Comparison of ENCODE assay signal across 8 mouse cellular contexts in genomic region chr2:167631181-167631590, GRCm38 (mm10). TPM values are rescaled to one million over a fixed set of nuclear protein-coding genes. Genes with fewer than 3 reads are reported as not detected.
DNase-seq lines count a peak whose midpoint lies in the region; ATAC-seq and TF ChIP-seq lines count a peak whose summit lies in the region.

No protein-coding gene starts in this region.

- TF ChIP-seq CTCF in CH12.LX (conservative IDR thresholded peaks at IDR 0.05 in 1 of 2, IDR thresholded peaks at IDR 0.05 in 1 of 2; ENCODE audit: low read depth in 2 of 2, low read length in 2 of 2) = no peak
- no peak for TF ChIP-seq CTCF in liver, postnatal 0 days (IDR thresholded peaks at IDR 0.05; ENCODE audit: low read depth)
- TF ChIP-seq CTCF in testis, adult 2 months (IDR thresholded peaks at IDR 0.05; ENCODE audit: control insufficient read depth, insufficient read depth, insufficient replicate concordance, low read depth, low read length) = no peak

- under 1% methylated on average over 31 of the region's 31 CpGs for WGBS in heart, embryonic 10.5 days
- WGBS in hindbrain, embryonic 13.5 days = under 1% methylated on average over 31 of the region's 31 CpGs
- under 1% methylated on average over 28 of the region's 31 CpGs for WGBS in liver, postnatal 0 days (ENCODE audit: insufficient replicate concordance)

- no peaks in the 10 kb centered on the region for H3K9me3 ChIP-seq in heart, embryonic 10.5 days
- peaks cover 3% of the 10 kb centered on the region for H3K9me3 ChIP-seq in CH12.LX (replicated peaks; ENCODE audit: low read length)
- H3K9me3 ChIP-seq in hindbrain, embryonic 13.5 days = no peaks in the 10 kb centered on the region
- no peaks in the 10 kb centered on the region for H3K9me3 ChIP-seq in liver, postnatal 0 days (ENCODE audit: low read length)

- TF ChIP-seq POLR2A in CH12.LX (IDR thresholded peaks at IDR 0.05; ENCODE audit: low read depth, low read length) = no peak
- no peak for TF ChIP-seq POLR2A in testis, adult 2 months (IDR thresholded peaks at IDR 0.05; ENCODE audit: control insufficient read depth, low read depth, low read length)

- TF ChIP-seq RAD21 in CH12.LX (IDR thresholded peaks at IDR 0.05; ENCODE audit: low read depth, low read length) = no peak

- H3K27ac ChIP-seq in heart, embryonic 10.5 days = peak overlapping the region; percentile 100
- H3K27ac ChIP-seq in CH12.LX (ENCODE audit: insufficient read depth, low read depth) = peak overlapping the region; percentile 38; the same call in 1 of the 2 replicates
- H3K27ac ChIP-seq in hindbrain, embryonic 13.5 days = peak overlapping the region; percentile 92
- H3K27ac ChIP-seq in liver, postnatal 0 days (ENCODE audit: low read depth) = peak overlapping the region; percentile 97
- H3K27ac ChIP-seq in testis, adult 2 months (ENCODE audit: control insufficient read depth, insufficient read depth, low read depth, low read length) = no peak overlapping the region

- peak overlapping the region; percentile 97 for H3K9ac ChIP-seq in CH12.LX (ENCODE audit: insufficient read depth, low read depth)
- H3K9ac ChIP-seq in hindbrain, embryonic 13.5 days = peak overlapping the region; percentile 90
- H3K9ac ChIP-seq in liver, postnatal 0 days (replicated peaks) = peak overlapping the region; percentile 97

- ATAC-seq in hindbrain, embryonic 13.5 days (ENCODE audit: low FRiP score) = peak; percentile 31; the same call in 1 of the 2 replicates
- no peak for ATAC-seq in liver, postnatal 0 days

- peaks cover 22% of the 10 kb centered on the region for H3K36me3 ChIP-seq in heart, embryonic 10.5 days
- H3K36me3 ChIP-seq in CH12.LX (replicated peaks in 1 of 2; ENCODE audit: control insufficient read depth in 1 of 2, insufficient read depth in 1 of 2, low read length in 1 of 2) = peaks cover 21 to 32% of the 10 kb centered on the region in 2 experiments
- peaks cover 16% of the 10 kb centered on the region for H3K36me3 ChIP-seq in hindbrain, embryonic 13.5 days
- H3K36me3 ChIP-seq in liver, postnatal 0 days (replicated peaks; ENCODE audit: insufficient read depth, low read length) = peaks cover 24% of the 10 kb centered on the region
- no peaks in the 10 kb centered on the region; the same call in none of the 2 replicates for H3K36me3 ChIP-seq in testis, adult 2 months (ENCODE audit: control insufficient read depth, insufficient read depth, low read length)

- peak overlapping the region; percentile 82 for H3K4me2 ChIP-seq in CH12.LX (ENCODE audit: insufficient read depth, low read depth, poor library complexity, severe bottlenecking)
- H3K4me2 ChIP-seq in hindbrain, embryonic 13.5 days = peak overlapping the region; percentile 93
- peak overlapping the region; percentile 75 for H3K4me2 ChIP-seq in liver, postnatal 0 days (ENCODE audit: low read depth, low read length)

- H3K79me2 ChIP-seq in CH12.LX (replicated peaks; ENCODE audit: control insufficient read depth, extremely low read depth, insufficient read depth, poor library complexity, severe bottlenecking) = peaks cover 53% of the 10 kb centered on the region

- peak overlapping the region; percentile 95 for H3K4me3 ChIP-seq in heart, embryonic 10.5 days
- H3K4me3 ChIP-seq in CH12.LX (replicated peaks in 1 of 3; ENCODE audit: low read depth in 2 of 3, low read length in 2 of 3, poor library complexity in 1 of 3) = peak overlapping the region; percentile 61 to 86 (median 71)
- peak overlapping the region; percentile 87 for H3K4me3 ChIP-seq in hindbrain, embryonic 13.5 days
- H3K4me3 ChIP-seq in liver, postnatal 0 days (ENCODE audit: low read depth, low read length) = peak overlapping the region; percentile 91
- H3K4me3 ChIP-seq in testis, adult 2 months (ENCODE audit: control insufficient read depth, low read depth, low read length) = peak overlapping the region; percentile 98

- in situ Hi-C loops in CH12.LX (cut with MboI; ENCODE audit: low pct_ligation_motif_present, low pct_unique_long_range_greater_than_20kb, low sequenced_read_pairs) = no loop called here

- H3K4me1 ChIP-seq in heart, embryonic 10.5 days = peaks cover 70% of the 10 kb centered on the region
- H3K4me1 ChIP-seq in CH12.LX (ENCODE audit: control insufficient read depth in 1 of 2, insufficient read depth in 2 of 2) = peaks cover 38 to 60% of the 10 kb centered on the region in 2 experiments
- H3K4me1 ChIP-seq in hindbrain, embryonic 13.5 days (replicated peaks) = peaks cover 67% of the 10 kb centered on the region
- H3K4me1 ChIP-seq in liver, postnatal 0 days (ENCODE audit: insufficient read depth) = peaks cover 67% of the 10 kb centered on the region
- H3K4me1 ChIP-seq in testis, adult 2 months (ENCODE audit: control insufficient read depth, insufficient read depth, low read length) = peaks cover 18% of the 10 kb centered on the region

- H3K27me3 ChIP-seq in heart, embryonic 10.5 days (ENCODE audit: insufficient read depth, poor library complexity, severe bottlenecking) = no peaks in the 10 kb centered on the region
- no peaks in the 10 kb centered on the region for H3K27me3 ChIP-seq in CH12.LX (replicated peaks)
- no peaks in the 10 kb centered on the region for H3K27me3 ChIP-seq in hindbrain, embryonic 13.5 days
- no peaks in the 10 kb centered on the region for H3K27me3 ChIP-seq in liver, postnatal 0 days (ENCODE audit: insufficient read depth, low read length)
- H3K27me3 ChIP-seq in testis, adult 2 months (ENCODE audit: control insufficient read depth, insufficient read depth, low read length) = no peaks in the 10 kb centered on the region

- no peak for TF ChIP-seq EP300 in CH12.LX (IDR thresholded peaks at IDR 0.05; ENCODE audit: low read length)
- TF ChIP-seq EP300 in liver, postnatal 0 days (IDR thresholded peaks at IDR 0.05; ENCODE audit: low read depth) = no peak

- dilution Hi-C loops in CH12.LX (cut with MboI; ENCODE audit: extremely low pct_ligation_motif_present, extremely low pct_unique_long_range_greater_than_20kb, low sequenced_read_pairs) = no loop called here

- no peak for DNase-seq in heart, embryonic 10.5 days (ENCODE audit: low spot score)
- no peak for DNase-seq in heart, adult 8-10 months (ENCODE audit: low spot score)
- no peak for DNase-seq in CH12.LX (ENCODE audit: extremely low read depth)
- DNase-seq in cerebellum, adult 9-11 months = peak; percentile 73
- peak; percentile 59 for DNase-seq in liver, postnatal 0 days
- DNase-seq in Muller cell, postnatal 12 days (ENCODE audit: inconsistent ontology term) = no peak

TF ChIP-seq in CH12.LX, 34 proteins besides CTCF, POLR2A, EP300 and RAD21:
- TF ChIP-seq CHD2 (IDR thresholded peaks at IDR 0.05; ENCODE audit: low read length) (no peak), JUND (conservative IDR thresholded peaks at IDR 0.05; ENCODE audit: low read depth, low read length) (no peak), MAFK (IDR thresholded peaks at IDR 0.05; ENCODE audit: insufficient replicate concordance, low read length) (no peak), SIN3A (IDR thresholded peaks at IDR 0.05; ENCODE audit: low read length) (no peak), MXI1 (IDR thresholded peaks at IDR 0.05; ENCODE audit: low read depth, low read length) (no peak), ZC3H11A (IDR thresholded peaks at IDR 0.05; ENCODE audit: low read depth, low read length) (no peak), KAT2A (IDR thresholded peaks at IDR 0.05; ENCODE audit: insufficient replicate concordance, low read length) (no peak)

RNA-seq across cellular contexts. Expression of gene Ube2v1, which starts 0.7 kb away (rescaled TPM):
- polyA plus RNA-seq in heart, embryonic 10.5 days (2016; fragmentation: Nextera tagmentation; extraction: Ambion mirVana) = 312 and 332 TPM in 2 replicates
- total RNA-seq in heart, adult 8-10 months (2022) = 100 to 1,000 TPM; 120 to 152 (median 139) TPM
- total RNA-seq in CH12.LX (2012; rRNA removed) (126 TPM in 2 replicates), CH12.LX (2014; rRNA removed) (84.0 and 92.8 TPM in 2 replicates)
- 157 and 184 TPM in 2 replicates for polyA plus RNA-seq in CH12.LX (2012; ENCODE audit: insufficient read length, low read depth)
- 310 and 311 TPM in 2 replicates for polyA plus RNA-seq in hindbrain, embryonic 13.5 days (2015; fragmentation: Nextera tagmentation; extraction: Ambion mirVana)
- polyA plus RNA-seq in liver, postnatal 0 days (2015; fragmentation: Nextera tagmentation; extraction: Ambion mirVana) = 122 TPM in 2 replicates
- polyA plus RNA-seq in testis, adult 2 months (2012; rRNA removed) = 17.9 and 21.6 TPM in 2 replicates

RNA-seq across cellular contexts. Expression of gene Gm20431, which starts 30.1 kb away (rescaled TPM):
- polyA plus RNA-seq in heart, embryonic 10.5 days (2016; fragmentation: Nextera tagmentation; extraction: Ambion mirVana) = 0.36 and 3.9 TPM in 2 replicates
- total RNA-seq in heart, adult 8-10 months (2022) = 10 to 100 TPM; 15.3 to 19.4 (median 18.2) TPM
- total RNA-seq in CH12.LX (2012; rRNA removed) (10.3 and 15.0 TPM in 2 replicates), CH12.LX (2014; rRNA removed) (not detected in 2 replicates)
- polyA plus RNA-seq in CH12.LX (2012; ENCODE audit: insufficient read length, low read depth) = 2.4 TPM in 1 of 2 replicates, not detected in the other
- polyA plus RNA-seq in hindbrain, embryonic 13.5 days (2015; fragmentation: Nextera tagmentation; extraction: Ambion mirVana) = 10.0 and 11.0 TPM in 2 replicates
- polyA plus RNA-seq in liver, postnatal 0 days (2015; fragmentation: Nextera tagmentation; extraction: Ambion mirVana) = 1.7 and 2.4 TPM in 2 replicates
- 41.0 and 48.4 TPM in 2 replicates for polyA plus RNA-seq in testis, adult 2 months (2012; rRNA removed)

RNA-seq across cellular contexts. Expression of gene Cebpb, which starts 57.5 kb away (rescaled TPM):
- polyA plus RNA-seq in heart, embryonic 10.5 days (2016; fragmentation: Nextera tagmentation; extraction: Ambion mirVana) = 4.2 TPM in 2 replicates
- total RNA-seq in heart, adult 8-10 months (2022) = 100 to 1,000 TPM in 1 of 4 experiments, 10 to 100 TPM in 3; 55.1 to 104 (median 84.0) TPM
- total RNA-seq in CH12.LX (2012; rRNA removed) = 2.3 and 6.2 TPM in 2 replicates
- total RNA-seq in CH12.LX (2014; rRNA removed) = 0.19 TPM in 1 of 2 replicates, not detected in the other
- polyA plus RNA-seq in CH12.LX (2012; ENCODE audit: insufficient read length, low read depth) = 0.24 TPM in 1 of 2 replicates, not detected in the other
- polyA plus RNA-seq in hindbrain, embryonic 13.5 days (2015; fragmentation: Nextera tagmentation; extraction: Ambion mirVana) = 0.60 and 0.88 TPM in 2 replicates
- polyA plus RNA-seq in liver, postnatal 0 days (2015; fragmentation: Nextera tagmentation; extraction: Ambion mirVana) = 27.5 and 43.6 TPM in 2 replicates
- 2.9 and 4.0 TPM in 2 replicates for polyA plus RNA-seq in testis, adult 2 months (2012; rRNA removed)

RNA-seq across cellular contexts. Expression of gene Tmem189, which starts 58.4 kb away (rescaled TPM):
- 47.7 and 53.8 TPM in 2 replicates for polyA plus RNA-seq in heart, embryonic 10.5 days (2016; fragmentation: Nextera tagmentation; extraction: Ambion mirVana)
- 10 to 100 TPM; 22.6 to 26.6 (median 23.4) TPM for total RNA-seq in heart, adult 8-10 months (2022)
- 30.9 and 31.0 TPM in 2 replicates for total RNA-seq in CH12.LX (2012; rRNA removed)
- total RNA-seq in CH12.LX (2014; rRNA removed) = 25.1 and 27.9 TPM in 2 replicates
- polyA plus RNA-seq in CH12.LX (2012; ENCODE audit: insufficient read length, low read depth) = 29.4 and 29.5 TPM in 2 replicates
- 30.8 and 33.5 TPM in 2 replicates for polyA plus RNA-seq in hindbrain, embryonic 13.5 days (2015; fragmentation: Nextera tagmentation; extraction: Ambion mirVana)
- polyA plus RNA-seq in liver, postnatal 0 days (2015; fragmentation: Nextera tagmentation; extraction: Ambion mirVana) = 9.8 and 10.1 TPM in 2 replicates
- polyA plus RNA-seq in testis, adult 2 months (2012; rRNA removed) = 97.4 and 99.8 TPM in 2 replicates

Comparison
In these comparisons a context has a peak if more than half of its experiments do, and no peak if none do; other contexts are left out.
1. DNase-seq: peak in cerebellum, adult 9-11 months (single experiment) and liver, postnatal 0 days (single experiment); none in heart, embryonic 10.5 days (single experiment), heart, adult 8-10 months (single experiment), CH12.LX (single experiment) and Muller cell, postnatal 12 days (single experiment).
2. Peak in every context shown above with its lines, with median percentiles within 50 percentile points of each other: H3K4me3 ChIP-seq, H3K4me2 ChIP-seq and H3K9ac ChIP-seq.